Mouse (Mus musculus): ENCODE results near the gene Pds5a.

DNA sequence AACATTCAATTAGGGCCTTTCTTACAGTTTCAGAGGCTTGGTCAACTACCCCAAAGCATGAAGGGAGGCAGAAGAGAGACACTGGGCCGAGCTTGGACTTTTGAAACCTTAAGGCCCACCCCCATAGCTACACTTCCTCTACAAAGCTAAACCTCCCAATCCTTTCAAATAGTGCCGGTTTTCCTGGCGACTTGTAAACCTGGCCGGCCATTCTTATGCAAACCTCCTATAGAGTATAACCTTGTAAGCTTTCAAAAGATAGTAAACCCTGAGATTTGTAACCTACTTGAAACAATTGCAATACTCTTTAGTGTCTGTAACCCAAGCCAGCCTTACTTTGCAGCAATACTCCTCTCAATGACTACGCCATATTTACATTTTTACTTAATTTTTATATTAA is 2.0 kb upstream of the Pds5a start:
- TF ChIP-seq MAFK (IDR thresholded peaks at IDR 0.05; ENCODE audit: insufficient read depth, low read depth, low read length) (no peak), ZC3H11A (IDR thresholded peaks at IDR 0.05; ENCODE audit: borderline replicate concordance, low read depth, low read length) (no peak), ZNF384 (IDR thresholded peaks at IDR 0.05; ENCODE audit: low read depth, low read length) (no peak), CHD2 (IDR thresholded peaks at IDR 0.05; ENCODE audit: low read depth, low read length) (no peak)

Measured in ES-E14 (cell line).